Mouse (Mus musculus) cortical plate, adult 2 months (tissue): ENCODE data around the gene Keap1.

Experiments
- CTCF ChIP-seq: fragments of 200-500 bp; IDR thresholded peaks from 2 replicates; pipeline ENCODE4 v1.5.1; 2011; ENCODE audit warnings: mild to moderate bottlenecking, control low read depth, low read length; ENCODE audit not compliant: insufficient read depth; ENCODE audit errors: extremely low read depth
- POLR2A ChIP-seq: fragments of 200-500 bp; IDR thresholded peaks from 2 replicates; pipeline ENCODE4 v1.6.1; 2011; ENCODE audit warnings: mild to moderate bottlenecking, low read length, control low read depth; ENCODE audit not compliant: insufficient read depth; ENCODE audit errors: extremely low read depth

- TF ChIP-seq POLR2A (no peak), CTCF (no peak)
Observed at GRCm38 (mm10) chr9:21265611-21266010, 26.4 kb upstream of the Keap1 start.
